Mouse (Mus musculus) small intestine, adult 2 months (tissue): ENCODE results near the gene Rpf2.

Source experiments
- CTCF ChIP-seq: fragments of 200-500 bp; IDR thresholded peaks from 2 replicates; pipeline ENCODE4 v1.5.1; 2012; ENCODE audit warnings: low read depth, mild to moderate bottlenecking, control low read depth, inconsistent platforms, low read length, moderate library complexity, mixed read lengths; ENCODE audit not compliant: insufficient replicate concordance, insufficient read length; ENCODE audit errors: extremely low read depth
- POLR2A ChIP-seq: fragments of 200-500 bp; IDR thresholded peaks from 2 replicates; pipeline ENCODE4 v1.6.1; 2012; ENCODE audit warnings: low read depth, mild to moderate bottlenecking, control low read depth, inconsistent platforms, low read length, moderate library complexity

DNA sequence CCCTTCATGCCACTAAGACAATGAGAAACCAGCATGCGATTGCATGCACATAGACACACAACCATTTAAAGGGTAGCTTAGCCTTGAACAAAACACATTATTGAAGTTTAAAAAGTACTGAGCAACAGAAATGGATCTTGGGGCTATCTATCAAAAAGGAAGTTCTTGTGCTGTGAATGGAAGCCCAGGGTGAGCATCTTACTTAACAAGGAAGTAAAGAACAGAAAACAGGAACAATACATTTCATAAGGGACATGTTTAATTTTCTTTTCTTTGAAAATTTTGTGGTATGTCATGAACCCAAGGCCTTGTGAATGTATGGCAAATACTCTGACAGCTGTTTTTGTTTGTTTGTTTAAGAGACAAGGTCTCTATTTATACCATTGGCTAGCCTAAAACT, 17.1 kb downstream of the Rpf2 start:
- TF ChIP-seq CTCF (no peak), POLR2A (no peak)
